Mouse (Mus musculus) frontal cortex, postnatal 36 days (tissue): ENCODE data around the gene Eef2.
"Not testable (repeated sequence)": the region's sequence is repeated elsewhere in the genome, so short reads cannot be mapped to it uniquely, and the experiment has no call there.

Source experiments
- DNase-seq, 2 experiments: peaks; one replicate each; pipeline ENCODE4 v3.0.0; 2022; ENCODE audit warnings: low spot score in 2 of 2

The Eef2 gene

DNA sequence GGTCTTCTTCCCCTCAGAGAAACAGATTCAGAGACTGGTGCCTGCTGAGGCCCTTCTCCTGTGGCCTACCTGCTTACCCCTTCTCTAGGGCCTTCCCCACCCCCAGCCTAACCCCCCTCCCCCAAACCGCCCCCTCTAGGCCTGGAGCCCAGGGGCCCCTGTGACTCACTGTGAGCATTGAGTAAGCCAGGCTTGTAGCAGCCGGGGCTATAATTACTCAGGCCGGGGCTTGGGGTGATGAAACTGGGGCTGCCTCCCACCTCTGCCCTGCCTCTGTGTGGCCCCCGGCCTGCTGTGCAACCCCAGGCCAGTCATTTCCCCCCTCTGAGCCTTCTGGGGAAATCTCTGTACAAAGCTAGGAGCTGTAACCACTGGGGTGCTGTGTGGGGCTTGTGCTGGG is 30.1 kb upstream of the Eef2 start:
- no peak for DNase-seq

DNA sequence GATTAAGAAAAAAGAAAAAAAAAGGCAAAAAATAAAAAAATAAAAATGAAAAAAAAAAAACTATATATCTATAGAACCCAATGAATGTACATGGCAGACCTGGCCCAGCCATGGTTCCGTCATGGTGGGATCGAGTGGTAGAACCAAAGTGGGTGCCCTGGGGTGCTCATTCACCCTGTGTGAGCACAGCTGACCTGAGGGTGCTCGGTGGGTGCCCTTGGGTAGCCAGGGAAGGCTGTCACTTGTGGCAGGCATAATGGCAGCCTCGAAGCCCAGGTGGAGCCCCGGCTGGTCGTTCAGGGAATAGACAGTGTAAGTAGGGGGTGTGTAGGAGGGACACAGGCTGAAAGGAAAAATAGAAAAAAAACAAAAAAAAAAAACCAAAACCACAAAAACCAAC is 25.2 kb upstream of the Eef2 start:
- no peak for DNase-seq

DNA sequence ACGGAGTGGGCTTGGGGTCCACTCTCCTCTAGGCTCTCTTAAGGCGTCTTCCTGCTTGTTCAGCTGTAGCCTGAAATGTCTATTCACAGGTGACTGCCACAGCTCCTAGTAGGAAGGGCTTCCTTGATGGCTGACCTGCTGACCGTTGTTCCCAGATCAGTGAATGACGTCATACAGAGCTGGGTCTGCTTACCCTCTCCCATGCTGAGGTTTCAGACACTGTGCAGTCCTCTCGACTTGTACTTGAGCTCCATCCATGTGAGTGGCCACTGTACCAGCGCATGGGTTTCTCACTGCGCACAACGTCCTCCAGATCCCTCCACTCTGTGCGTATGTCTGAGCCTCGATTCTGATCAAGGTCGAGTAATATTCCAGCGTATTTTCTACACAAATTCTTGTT is 23.8 kb upstream of the Eef2 start:
- no peak for DNase-seq

DNA sequence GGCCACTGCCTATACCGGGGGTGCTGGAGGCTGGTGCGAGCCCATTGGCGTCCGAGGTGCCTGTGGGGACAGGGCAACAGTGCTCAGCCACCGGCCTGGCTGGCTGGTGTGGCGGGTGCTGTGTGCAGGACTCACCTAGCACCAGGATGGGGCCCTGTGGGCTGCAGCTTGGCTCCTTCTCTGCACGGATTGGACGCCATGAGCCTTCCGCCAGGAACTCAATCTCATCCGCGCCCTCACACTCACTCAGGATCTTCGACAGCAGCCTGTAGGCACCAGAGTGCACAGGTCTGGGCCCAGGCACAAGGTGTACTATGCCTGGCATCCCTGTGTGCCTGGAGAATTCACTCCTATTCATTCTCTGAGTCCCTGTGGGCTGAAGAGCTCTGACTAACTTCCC is 22.1 kb upstream of the Eef2 start:
- no peak for DNase-seq

DNA sequence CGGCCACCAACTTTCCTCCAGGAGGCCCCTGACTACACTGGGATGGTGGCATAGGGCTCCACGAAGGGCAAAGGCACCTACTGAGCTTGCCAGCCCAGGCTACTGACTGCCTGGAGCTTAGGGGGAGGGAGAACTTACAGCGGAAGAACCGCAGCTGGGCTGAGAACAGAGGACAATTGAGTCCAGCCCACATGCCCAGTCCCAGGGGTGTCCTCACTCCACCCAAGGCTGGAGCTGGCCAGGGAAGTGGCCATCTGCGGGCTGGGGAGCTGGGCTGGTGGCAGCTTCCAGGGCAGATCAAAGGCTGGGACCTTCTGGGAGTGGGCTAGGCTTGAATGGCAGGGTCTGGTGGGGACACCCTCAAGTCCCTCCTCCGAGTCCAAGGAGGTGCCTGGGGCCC is 21.7 kb upstream of the Eef2 start:
- DNase-seq, result no peak

DNA sequence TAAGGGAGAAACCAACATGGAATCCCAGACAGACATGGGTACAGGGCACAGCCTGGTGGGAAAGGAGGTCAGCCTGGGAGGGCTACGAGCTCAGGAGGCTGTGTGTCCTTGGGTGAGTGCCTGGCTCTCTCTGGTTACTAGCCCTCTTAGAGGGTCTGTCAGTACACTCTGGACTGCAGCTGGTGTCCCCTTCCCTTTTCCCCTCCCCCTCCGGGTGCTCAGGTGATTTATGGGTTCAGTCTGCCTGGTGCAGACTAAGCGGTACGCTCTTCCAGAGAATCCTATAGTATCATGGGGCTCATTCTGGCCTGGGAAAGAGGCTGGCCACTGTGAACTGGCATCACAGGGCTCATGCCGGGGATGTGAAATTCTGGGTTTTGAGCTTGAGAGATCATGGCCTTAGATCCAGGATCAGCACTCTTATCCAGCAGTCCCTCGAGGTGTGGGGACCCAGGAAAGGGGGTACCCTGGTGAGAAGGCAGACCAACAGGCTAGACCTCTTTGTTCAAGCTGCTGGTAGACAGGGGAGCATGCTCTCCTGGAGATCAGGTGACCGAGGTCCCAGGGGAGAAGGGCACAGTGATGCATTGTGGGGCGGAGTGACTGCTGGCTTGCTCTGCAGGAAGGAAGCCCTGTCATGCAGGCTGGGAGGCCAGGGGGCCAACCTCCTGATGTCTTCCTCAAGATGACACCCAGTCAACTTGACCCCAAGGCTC is 14.7 kb upstream of the Eef2 start:
- no peak for DNase-seq

DNA sequence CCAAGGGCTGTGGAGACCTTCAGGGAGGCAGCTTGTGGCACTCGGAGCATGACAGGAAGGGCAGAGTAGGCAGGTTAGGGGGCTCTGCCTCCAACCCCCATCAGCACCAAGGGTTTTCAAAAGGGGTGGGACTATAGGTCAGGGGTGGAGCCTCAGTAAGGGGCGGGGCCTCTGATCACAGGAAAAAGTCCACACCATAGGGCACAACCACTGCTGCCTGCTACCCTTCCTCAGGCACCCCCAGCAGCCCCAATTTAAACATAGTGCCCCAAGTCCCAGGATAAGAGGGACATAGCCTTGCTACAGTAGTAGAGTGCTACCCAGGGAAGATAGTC is 14.1 kb upstream of the Eef2 start:
- DNase-seq, result no peak

DNA sequence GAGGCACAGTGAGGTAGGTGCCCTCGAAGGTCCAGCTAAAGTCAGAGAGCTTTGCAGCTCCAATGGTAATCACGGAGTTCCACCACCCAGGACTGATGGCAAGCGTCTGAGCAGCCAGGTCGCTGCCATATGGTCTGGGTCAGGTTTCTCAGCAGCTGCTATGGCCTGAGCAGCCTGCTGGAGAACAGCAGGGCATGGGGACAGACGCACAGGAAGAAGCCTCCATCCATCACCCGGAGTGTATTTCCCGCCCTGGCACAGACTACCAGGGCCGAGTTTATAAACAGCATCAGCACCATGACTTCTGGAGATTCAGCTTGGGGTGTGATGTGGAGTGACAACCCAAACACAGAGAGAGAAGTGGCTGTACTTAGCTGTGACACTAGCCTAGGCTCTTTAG is 11.3 kb upstream of the Eef2 start:
- no peak for DNase-seq

DNA sequence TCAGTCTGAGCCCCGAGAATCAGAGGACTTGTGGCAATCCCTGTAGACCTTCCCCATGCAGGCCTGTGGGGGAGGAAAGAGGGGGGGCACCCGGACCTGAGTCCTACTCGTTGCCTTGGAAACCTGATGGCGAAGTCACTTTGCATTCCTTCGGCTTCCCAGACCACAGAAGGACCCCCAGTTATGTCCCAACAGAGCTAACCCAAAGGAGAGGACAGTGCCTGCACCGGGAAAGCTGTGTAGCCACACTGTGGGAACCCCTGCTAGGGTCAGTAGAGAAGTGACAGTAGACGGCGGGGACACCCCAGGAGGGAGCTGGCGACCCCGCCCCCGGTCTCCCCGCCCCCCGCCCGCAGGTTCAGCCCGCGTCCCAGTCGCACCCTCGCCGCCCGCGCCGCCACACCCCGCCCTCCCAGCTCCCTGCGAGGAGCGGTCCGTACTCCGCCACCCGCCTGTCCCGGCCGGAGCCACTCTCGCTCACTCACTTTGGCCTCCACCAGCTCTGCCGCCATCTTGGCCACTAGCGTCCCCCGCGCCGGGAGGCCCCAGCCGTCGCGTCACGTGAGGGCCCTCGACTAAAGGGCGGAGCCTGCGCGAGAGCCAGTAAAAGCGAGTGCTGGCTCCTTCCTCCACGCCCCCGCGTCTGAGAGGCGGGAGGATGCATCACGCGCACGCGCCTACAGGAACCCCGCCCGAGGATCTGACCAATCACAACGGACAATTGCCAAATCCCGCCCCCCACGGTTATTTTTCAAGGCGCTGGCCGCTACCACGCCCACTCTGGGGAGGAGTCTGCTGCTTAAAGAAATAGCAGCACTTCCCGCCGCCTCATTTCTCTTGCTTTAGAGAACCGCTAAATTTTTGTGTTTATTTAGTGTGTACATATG is 9.0 kb upstream of the Eef2 start, which contains the start of gene Pias4:
Pias4 (minus strand) TSS at position 724 of the 887 bp plus-strand sequence.
- DNase-seq, result peak; percentile 100

DNA sequence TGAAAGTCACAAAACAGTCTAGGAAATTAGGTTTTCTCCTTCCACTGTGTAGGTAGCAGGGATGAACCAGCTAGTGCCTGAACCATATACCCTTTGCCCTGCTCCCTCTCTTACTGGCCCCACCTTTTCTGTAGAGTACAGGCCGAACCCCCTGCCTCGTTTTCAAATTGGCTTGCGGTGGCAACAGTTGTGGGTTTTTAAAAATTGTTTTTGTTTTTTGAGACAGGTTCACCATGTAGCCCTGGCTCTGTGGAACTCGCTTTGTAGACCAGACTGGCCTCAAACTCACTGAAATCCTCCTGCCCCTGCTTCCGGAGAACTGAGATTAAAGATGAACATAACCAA is 8.4 kb upstream of the Eef2 start:
- DNase-seq, result no peak

DNA sequence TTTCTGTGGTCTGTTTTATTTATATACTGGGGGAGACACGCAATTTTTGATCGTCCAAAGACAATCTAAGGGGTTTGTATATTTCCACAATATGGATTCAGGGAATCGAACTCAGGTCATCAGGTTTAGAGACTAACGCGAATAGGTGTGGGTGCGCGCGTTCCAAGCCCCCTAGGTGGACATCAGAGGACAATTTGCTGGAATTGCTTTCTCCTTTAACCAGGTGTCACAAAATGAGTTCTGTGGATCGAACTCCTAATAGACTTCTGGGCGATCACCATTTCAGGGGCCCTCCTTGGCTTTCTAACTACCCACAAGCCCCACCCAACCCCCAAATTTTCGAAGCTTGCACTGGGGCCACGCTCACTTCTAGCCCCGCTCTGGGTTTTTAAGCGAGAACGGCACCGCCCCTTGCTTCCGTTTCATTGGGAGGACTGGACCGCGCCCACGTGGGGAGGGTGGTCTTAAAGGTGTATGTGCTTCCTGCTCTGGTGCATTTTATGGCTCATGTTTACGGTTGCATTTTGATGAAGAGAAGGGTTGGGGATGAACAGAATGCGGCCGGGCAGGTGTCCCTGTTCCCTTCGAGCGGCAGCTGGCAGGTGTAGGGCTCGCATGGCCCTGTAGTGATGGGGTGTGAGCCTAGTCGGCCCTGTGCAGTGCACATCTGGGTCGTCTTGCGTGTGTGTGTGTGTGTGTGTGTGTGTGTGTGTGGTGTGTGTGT is 7.7 kb upstream of the Eef2 start:
- DNase-seq, result peak; percentile 77 to 82

DNA sequence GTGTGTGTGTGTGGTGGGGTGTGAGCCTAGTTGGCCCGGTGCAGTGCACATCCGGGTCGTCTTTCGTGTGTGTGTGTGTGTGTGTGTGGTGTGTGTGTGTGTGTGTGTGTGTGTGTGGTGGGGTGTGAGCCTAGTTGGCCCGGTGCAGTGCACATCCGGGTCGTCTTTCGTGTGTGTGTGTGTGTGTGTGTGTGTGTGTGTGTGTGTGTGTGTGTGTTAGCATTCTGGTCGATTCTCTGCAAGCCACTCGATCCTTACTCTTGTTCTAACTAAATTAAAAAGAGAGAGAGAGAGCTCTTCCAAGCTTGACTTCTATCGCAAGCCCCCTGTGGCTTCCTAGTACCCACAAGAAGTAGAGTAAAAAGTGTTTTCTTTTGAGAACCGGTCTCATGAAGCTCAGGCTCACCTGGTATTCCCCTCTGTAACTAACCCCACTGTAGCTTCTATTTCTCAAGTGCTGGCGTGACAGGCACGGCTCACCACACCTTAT is 7.0 kb upstream of the Eef2 start:
- DNase-seq, result not testable (repeated sequence)

DNA sequence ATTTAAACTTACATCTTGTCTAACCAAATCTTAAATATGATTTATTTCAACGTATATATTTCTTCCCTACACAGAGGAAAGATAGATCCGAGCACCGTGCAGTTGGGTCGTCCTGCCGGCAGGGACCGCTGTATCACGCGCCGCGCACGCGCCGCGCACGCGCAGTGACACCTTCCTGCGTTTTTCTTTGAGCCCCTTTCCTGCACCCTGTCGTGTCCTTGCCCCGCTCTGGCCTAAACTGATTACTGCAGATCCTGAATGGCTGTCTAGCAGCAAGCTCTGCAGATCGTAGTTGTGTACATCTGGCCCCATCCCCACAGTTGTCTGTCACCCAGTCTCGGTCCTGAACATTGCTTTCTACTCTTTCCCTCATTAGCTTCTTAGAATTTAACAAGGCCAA is 3.3 kb upstream of the Eef2 start:
- peak; percentile 82 to 85 for DNase-seq

DNA sequence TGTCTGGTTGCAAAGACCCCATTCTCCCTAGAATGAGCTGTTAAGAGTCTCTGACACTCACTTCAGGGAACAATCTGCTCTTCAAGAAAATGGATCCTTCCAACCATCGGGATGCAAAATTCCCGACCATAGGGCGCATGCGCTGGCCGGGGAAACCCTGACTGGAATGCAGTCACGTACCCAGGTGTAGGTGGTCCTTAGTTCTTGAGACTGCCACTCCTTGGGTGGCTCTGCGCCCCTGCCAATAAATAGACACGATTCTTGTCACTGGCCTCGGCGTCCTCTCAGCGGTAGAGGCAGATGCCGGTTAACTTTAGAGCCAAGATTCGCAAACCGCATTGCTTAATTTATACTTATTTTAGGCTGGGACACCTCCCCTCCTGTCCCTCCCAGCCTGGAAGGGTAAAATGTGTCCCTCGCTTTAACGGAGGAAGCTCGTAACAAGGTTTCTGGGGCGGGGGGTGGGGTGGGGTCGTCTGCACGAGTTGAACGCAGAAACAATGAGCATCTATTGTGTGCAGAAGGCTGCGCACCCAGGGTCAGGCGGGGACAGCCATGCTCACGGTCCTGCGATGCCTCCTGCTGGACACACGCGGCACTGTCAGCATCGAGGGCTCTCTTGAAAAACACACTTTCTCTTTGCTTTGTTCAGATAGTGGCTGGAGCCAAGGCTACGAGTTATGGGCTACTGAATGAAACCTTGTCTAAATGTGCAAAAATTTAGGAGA is 1.6 kb upstream of the Eef2 start:
- peak; percentile 86 to 91 for DNase-seq

DNA sequence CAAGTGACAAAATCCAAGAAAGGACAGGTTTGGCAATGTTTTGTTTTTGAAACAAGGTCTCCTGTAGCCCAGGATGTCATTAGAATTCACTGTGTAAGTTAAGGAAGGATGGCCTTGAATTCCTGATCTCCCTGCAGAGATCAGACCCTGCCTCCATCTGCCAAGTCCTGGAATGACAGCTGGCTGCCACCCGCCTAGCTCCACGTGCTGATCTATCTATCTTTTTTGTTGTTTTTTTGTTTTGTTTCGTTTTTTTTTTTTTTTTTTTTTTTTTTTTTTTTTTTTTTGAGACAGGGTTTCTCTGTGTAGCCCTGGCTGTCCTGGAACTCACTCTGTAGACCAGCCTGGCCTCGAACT is 1.1 kb upstream of the Eef2 start:
- not testable (repeated sequence) for DNase-seq

DNA sequence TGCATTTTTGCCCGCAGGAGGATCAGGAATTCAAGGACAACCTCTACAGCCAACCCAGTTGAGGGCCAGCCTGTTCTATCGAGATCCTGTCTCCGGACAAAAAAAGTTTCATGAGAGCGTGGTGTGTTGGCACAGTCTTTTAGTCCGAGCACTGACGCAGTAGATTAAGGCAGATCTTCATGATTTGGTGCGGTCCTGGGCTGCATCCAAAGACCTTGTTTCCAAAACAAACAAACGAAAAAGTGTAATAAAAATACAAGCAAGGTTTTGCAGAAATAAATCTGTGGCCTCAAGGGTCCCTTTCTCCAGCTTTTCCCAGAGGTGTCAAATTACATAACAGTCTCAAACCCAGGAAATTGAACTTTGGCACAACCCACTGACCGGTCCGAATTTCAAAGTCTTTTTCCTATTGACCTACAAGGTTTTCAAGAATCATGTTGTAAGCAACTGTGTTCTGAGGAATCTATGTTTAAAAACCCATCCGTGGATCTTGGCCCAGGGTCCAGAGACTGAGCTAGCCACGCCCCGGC is 430 bp upstream of the Eef2 start:
- no peak for DNase-seq

DNA sequence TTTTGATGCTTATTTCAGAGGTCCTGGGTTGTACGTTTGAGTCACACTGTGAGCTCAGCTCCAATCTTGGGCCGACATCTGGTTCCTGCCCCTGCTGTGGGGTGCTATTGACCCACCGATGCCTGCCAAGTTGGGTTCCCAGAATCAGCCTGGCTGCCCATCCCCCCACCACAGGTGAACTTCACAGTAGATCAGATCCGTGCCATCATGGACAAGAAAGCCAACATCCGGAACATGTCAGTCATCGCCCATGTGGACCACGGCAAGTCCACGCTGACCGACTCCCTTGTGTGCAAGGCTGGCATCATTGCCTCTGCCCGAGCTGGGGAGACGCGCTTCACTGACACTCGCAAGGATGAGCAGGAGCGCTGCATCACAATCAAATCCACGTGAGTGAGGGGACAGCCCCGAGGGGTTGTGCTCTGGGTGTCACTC is 1.1 kb downstream of the Eef2 start:
- DNase-seq, result peak in 1 of 2 experiments; percentile 35

DNA sequence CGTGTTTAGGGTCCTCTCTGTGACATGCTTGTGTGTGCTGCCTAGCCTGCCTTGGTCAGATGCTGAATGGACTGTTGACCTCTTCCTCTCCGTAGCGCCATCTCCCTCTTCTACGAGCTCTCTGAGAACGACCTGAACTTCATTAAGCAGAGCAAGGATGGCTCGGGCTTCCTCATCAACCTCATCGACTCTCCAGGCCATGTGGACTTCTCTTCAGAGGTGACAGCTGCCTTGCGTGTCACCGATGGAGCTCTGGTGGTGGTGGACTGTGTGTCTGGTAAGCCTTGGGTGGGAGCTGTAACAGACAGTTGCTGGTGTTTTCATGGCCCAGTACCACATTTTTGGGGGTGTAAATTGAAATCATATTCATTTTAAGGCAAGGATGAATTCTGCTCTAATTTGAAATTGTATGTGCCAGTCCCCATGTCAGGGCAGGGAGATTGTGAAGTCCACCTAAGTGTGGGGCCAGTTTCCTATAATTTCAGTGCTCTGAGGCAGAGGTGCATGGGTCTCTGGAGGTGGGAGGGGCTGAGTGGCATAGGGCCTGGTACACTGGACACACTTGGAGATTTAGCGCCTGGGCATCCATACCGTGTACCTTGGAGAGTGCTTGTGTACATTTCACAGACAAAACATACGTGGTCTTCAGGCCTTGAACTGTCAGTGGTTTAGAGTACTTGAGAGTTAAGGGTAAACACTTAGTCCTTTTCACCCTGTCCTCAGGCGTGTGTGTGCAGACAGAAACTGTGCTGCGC is 1.7 kb downstream of the Eef2 start:
- DNase-seq, result no peak

DNA sequence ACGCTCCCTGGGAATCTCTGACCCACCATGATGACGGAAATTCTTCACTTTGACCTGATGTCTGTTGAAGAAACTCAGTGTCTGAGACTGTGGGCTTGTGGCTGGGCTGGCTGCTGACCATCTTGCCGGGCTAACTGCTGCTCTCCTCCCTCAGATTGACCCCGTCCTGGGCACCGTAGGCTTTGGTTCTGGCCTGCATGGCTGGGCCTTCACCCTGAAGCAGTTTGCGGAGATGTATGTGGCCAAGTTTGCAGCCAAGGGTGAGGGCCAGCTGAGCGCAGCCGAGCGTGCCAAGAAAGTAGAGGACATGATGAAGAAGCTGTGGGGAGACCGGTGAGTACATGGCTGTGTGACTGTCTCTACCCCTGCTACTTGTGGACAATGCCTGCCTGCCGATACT is 2.5 kb downstream of the Eef2 start:
- DNase-seq, result no peak

DNA sequence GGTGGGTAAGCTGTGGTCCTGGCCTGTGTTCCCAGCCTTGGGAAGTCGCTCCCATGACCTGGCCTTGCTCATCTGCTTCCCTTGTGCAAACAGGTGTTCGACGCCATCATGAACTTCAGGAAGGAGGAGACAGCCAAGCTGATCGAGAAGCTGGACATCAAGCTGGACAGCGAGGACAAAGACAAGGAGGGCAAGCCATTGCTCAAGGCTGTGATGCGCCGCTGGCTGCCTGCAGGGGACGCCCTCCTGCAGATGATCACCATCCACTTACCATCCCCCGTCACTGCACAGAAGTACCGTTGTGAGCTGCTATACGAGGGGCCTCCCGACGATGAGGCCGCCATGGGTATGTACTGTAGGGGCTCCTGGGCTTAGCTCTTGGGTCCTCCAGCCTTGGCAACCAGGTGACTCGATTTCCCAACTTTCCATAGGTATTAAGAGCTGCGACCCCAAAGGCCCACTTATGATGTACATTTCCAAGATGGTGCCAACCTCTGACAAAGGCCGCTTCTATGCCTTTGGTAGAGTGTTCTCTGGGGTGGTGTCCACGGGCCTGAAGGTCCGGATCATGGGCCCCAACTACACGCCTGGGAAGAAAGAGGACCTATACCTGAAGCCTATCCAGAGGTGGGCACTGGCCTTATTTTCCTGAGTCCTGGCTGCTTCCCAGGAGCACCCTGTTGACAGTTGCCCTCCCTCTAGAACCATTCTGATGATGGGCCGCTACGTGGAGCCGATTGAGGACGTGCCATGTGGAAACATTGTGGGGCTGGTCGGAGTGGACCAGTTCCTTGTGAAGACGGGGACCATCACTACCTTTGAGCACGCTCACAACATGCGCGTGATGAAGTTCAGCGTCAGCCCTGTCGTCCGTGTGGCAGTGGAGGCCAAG is 3.3 kb downstream of the Eef2 start:
- DNase-seq, result no peak
